Mouse (Mus musculus): ENCODE measurements at regions not wholly inside any gene's neighbourhood (a gene's known extent, or its start where the extent isn't known, plus 50 kb on each side); places are given as distances from the start of the nearest gene placed in this dataset.

GRCm38 (mm10) chr6:50933510-50933909 is 279.3 kb upstream of the Npvf start:
- no peak overlapping the region for H3K4me3 ChIP-seq (ENCODE audit: extremely low read depth, insufficient read depth, insufficient read length)
- no peak for TF ChIP-seq CTCF (IDR thresholded peaks at IDR 0.05; ENCODE audit: extremely low read depth, insufficient read depth, insufficient read length, insufficient replicate concordance)
- TF ChIP-seq POLR2A (IDR thresholded peaks at IDR 0.05; ENCODE audit: low read depth, low read length): no peak
- no peak overlapping the region for H3K27ac ChIP-seq (ENCODE audit: insufficient read depth, low read length)
- H3K27me3 ChIP-seq (ENCODE audit: control insufficient read depth, insufficient read depth, low read length): no peaks in the 10 kb centered on the region
- no peaks in the 10 kb centered on the region for H3K36me3 ChIP-seq (ENCODE audit: control insufficient read depth, insufficient read depth, low read length)
- no peaks in the 10 kb centered on the region for H3K4me1 ChIP-seq (ENCODE audit: control insufficient read depth, insufficient read depth, insufficient read length)
- DNase-seq (ENCODE audit: low read depth in 1 of 2, low spot score in 2 of 2): no peak
- 92% methylated on average over 6 of the region's 6 CpGs for WGBS

- 82% methylated on average over 10 of the region's 10 CpGs for WGBS
- H3K4me3 ChIP-seq (ENCODE audit: extremely low read depth, insufficient read depth, insufficient read length): no peak overlapping the region
- TF ChIP-seq CTCF (IDR thresholded peaks at IDR 0.05; ENCODE audit: extremely low read depth, insufficient read depth, insufficient read length, insufficient replicate concordance): no peak
- no peak for TF ChIP-seq POLR2A (IDR thresholded peaks at IDR 0.05; ENCODE audit: low read depth, low read length)
These were observed 280.0 kb upstream of the Npvf start for GRCm38 (mm10) chr6:50934245-50934644.

GRCm38 (mm10) chr6:50936306-50936705 is 282.1 kb upstream of the Npvf start:
- 86% methylated on average over 8 of the region's 8 CpGs for WGBS

More at GRCm38 (mm10) chr6:50934245-50934644, 280.0 kb upstream of the Npvf start:
- DNase-seq (ENCODE audit: low read depth in 1 of 2, low spot score in 2 of 2): no peak
- Histone ChIP-seq H3K27me3 (ENCODE audit: control insufficient read depth, insufficient read depth, low read length) (no peaks in the 10 kb centered on the region), H3K4me1 (ENCODE audit: control insufficient read depth, insufficient read depth, insufficient read length) (no peaks in the 10 kb centered on the region), H3K27ac (ENCODE audit: insufficient read depth, low read length) (no peak overlapping the region), H3K36me3 (ENCODE audit: control insufficient read depth, insufficient read depth, low read length) (no peaks in the 10 kb centered on the region)

GRCm38 (mm10) chr6:50937094-50937493 is 282.9 kb upstream of the Npvf start:
- Histone ChIP-seq H3K27me3 (ENCODE audit: control insufficient read depth, insufficient read depth, low read length) (no peaks in the 10 kb centered on the region), H3K36me3 (ENCODE audit: control insufficient read depth, insufficient read depth, low read length) (no peaks in the 10 kb centered on the region), H3K4me1 (ENCODE audit: control insufficient read depth, insufficient read depth, insufficient read length) (no peaks in the 10 kb centered on the region), H3K27ac (ENCODE audit: insufficient read depth, low read length) (no peak overlapping the region), H3K4me3 (ENCODE audit: extremely low read depth, insufficient read depth, insufficient read length) (no peak overlapping the region)
- peak; percentile 32 to 48 for DNase-seq (ENCODE audit: low read depth in 1 of 2, low spot score in 2 of 2)
- TF ChIP-seq CTCF (IDR thresholded peaks at IDR 0.05; ENCODE audit: extremely low read depth, insufficient read depth, insufficient read length, insufficient replicate concordance): peak; percentile 98; the same call in 1 of the 2 replicates
- TF ChIP-seq POLR2A (IDR thresholded peaks at IDR 0.05; ENCODE audit: low read depth, low read length): no peak
- WGBS: 27% methylated on average over 9 of the region's 9 CpGs

More at GRCm38 (mm10) chr6:50936306-50936705, 282.1 kb upstream of the Npvf start:
- Histone ChIP-seq H3K4me1 (ENCODE audit: control insufficient read depth, insufficient read depth, insufficient read length) (no peaks in the 10 kb centered on the region), H3K27me3 (ENCODE audit: control insufficient read depth, insufficient read depth, low read length) (no peaks in the 10 kb centered on the region), H3K27ac (ENCODE audit: insufficient read depth, low read length) (no peak overlapping the region), H3K36me3 (ENCODE audit: control insufficient read depth, insufficient read depth, low read length) (no peaks in the 10 kb centered on the region), H3K4me3 (ENCODE audit: extremely low read depth, insufficient read depth, insufficient read length) (no peak overlapping the region)
- no peak for TF ChIP-seq CTCF (IDR thresholded peaks at IDR 0.05; ENCODE audit: extremely low read depth, insufficient read depth, insufficient read length, insufficient replicate concordance)
- no peak for TF ChIP-seq POLR2A (IDR thresholded peaks at IDR 0.05; ENCODE audit: low read depth, low read length)
- no peak for DNase-seq (ENCODE audit: low read depth in 1 of 2, low spot score in 2 of 2)

- WGBS: 18% methylated on average over 7 of the region's 7 CpGs
These were observed 284.6 kb upstream of the Npvf start for GRCm38 (mm10) chr6:50938879-50939278.

GRCm38 (mm10) chr6:50939440-50939839 is 285.2 kb upstream of the Npvf start:
- WGBS: 50% methylated on average over 2 of the region's 2 CpGs
- no peak overlapping the region for H3K27ac ChIP-seq (ENCODE audit: insufficient read depth, low read length)
- H3K36me3 ChIP-seq (ENCODE audit: control insufficient read depth, insufficient read depth, low read length): no peaks in the 10 kb centered on the region
- no peaks in the 10 kb centered on the region for H3K4me1 ChIP-seq (ENCODE audit: control insufficient read depth, insufficient read depth, insufficient read length)
- no peak for DNase-seq (ENCODE audit: low read depth in 1 of 2, low spot score in 2 of 2)
- TF ChIP-seq POLR2A (IDR thresholded peaks at IDR 0.05; ENCODE audit: low read depth, low read length) (no peak), CTCF (IDR thresholded peaks at IDR 0.05; ENCODE audit: extremely low read depth, insufficient read depth, insufficient read length, insufficient replicate concordance) (no peak)
- no peaks in the 10 kb centered on the region for H3K27me3 ChIP-seq (ENCODE audit: control insufficient read depth, insufficient read depth, low read length)
- no peak overlapping the region for H3K4me3 ChIP-seq (ENCODE audit: extremely low read depth, insufficient read depth, insufficient read length)

More at GRCm38 (mm10) chr6:50938879-50939278, 284.6 kb upstream of the Npvf start:
- TF ChIP-seq POLR2A (IDR thresholded peaks at IDR 0.05; ENCODE audit: low read depth, low read length) (no peak), CTCF (IDR thresholded peaks at IDR 0.05; ENCODE audit: extremely low read depth, insufficient read depth, insufficient read length, insufficient replicate concordance) (peak; percentile 44; the same call in 1 of the 2 replicates)
- DNase-seq (ENCODE audit: low read depth in 1 of 2, low spot score in 2 of 2): no peak
- H3K27me3 ChIP-seq (ENCODE audit: control insufficient read depth, insufficient read depth, low read length): no peaks in the 10 kb centered on the region
- no peaks in the 10 kb centered on the region for H3K36me3 ChIP-seq (ENCODE audit: control insufficient read depth, insufficient read depth, low read length)
- no peaks in the 10 kb centered on the region for H3K4me1 ChIP-seq (ENCODE audit: control insufficient read depth, insufficient read depth, insufficient read length)
- no peak overlapping the region for H3K4me3 ChIP-seq (ENCODE audit: extremely low read depth, insufficient read depth, insufficient read length)
- no peak overlapping the region for H3K27ac ChIP-seq (ENCODE audit: insufficient read depth, low read length)

GRCm38 (mm10) chr6:50940118-50940517 is 285.9 kb upstream of the Npvf start:
- H3K36me3 ChIP-seq (ENCODE audit: control insufficient read depth, insufficient read depth, low read length): no peaks in the 10 kb centered on the region
- no peaks in the 10 kb centered on the region for H3K27me3 ChIP-seq (ENCODE audit: control insufficient read depth, insufficient read depth, low read length)
- 13% methylated on average over 1 of the region's 1 CpGs for WGBS
- H3K27ac ChIP-seq (ENCODE audit: insufficient read depth, low read length): no peak overlapping the region
- DNase-seq (ENCODE audit: low read depth in 1 of 2, low spot score in 2 of 2): no peak
- no peak for TF ChIP-seq POLR2A (IDR thresholded peaks at IDR 0.05; ENCODE audit: low read depth, low read length)
- TF ChIP-seq CTCF (IDR thresholded peaks at IDR 0.05; ENCODE audit: extremely low read depth, insufficient read depth, insufficient read length, insufficient replicate concordance): no peak
- H3K4me1 ChIP-seq (ENCODE audit: control insufficient read depth, insufficient read depth, insufficient read length): no peaks in the 10 kb centered on the region
- no peak overlapping the region for H3K4me3 ChIP-seq (ENCODE audit: extremely low read depth, insufficient read depth, insufficient read length)
